Mouse (Mus musculus) WW6 (cell line): ENCODE measurements around the gene Gm5617.
"Not testable (repeated sequence)": the region's sequence is repeated elsewhere in the genome, so short reads cannot be mapped to it uniquely, and the experiment has no call there.

Experiments
- DNase-seq: peaks from one replicate; pipeline ENCODE4 v3.0.0-alpha.2; 2013; ENCODE audit warnings: low read depth, low spot score

Gene Gm5617

GRCm38 (mm10) chr9:48494817-48495547, at the start of gene Gm5617, which contains the start of gene Rbm7:
Gene Gm5617, plus strand, starts transcription at chr9:48495442.
Gene Rbm7, minus strand, starts transcription at chr9:48495299.
- peak; percentile 87 for DNase-seq

- DNase-seq = no peak
Measured at GRCm38 (mm10) chr9:48447783-48448209, 47.4 kb upstream of the Gm5617 start.

GRCm38 (mm10) chr9:48450066-48450465, 45.2 kb upstream of the Gm5617 start:
- no peak for DNase-seq

- no peak for DNase-seq
Measured at GRCm38 (mm10) chr9:48455961-48456360, 39.3 kb upstream of the Gm5617 start.

GRCm38 (mm10) chr9:48458879-48459278, 36.4 kb upstream of the Gm5617 start:
- no peak for DNase-seq

- no peak for DNase-seq
Measured at GRCm38 (mm10) chr9:48459391-48459790, 35.9 kb upstream of the Gm5617 start.

- no peak for DNase-seq
Measured at GRCm38 (mm10) chr9:48460720-48461119, 34.5 kb upstream of the Gm5617 start.

- DNase-seq = no peak
Measured at GRCm38 (mm10) chr9:48461545-48461944, 33.7 kb upstream of the Gm5617 start.

GRCm38 (mm10) chr9:48465671-48466070, 29.6 kb upstream of the Gm5617 start:
- DNase-seq = no peak

GRCm38 (mm10) chr9:48466804-48467203, 28.4 kb upstream of the Gm5617 start:
- no peak for DNase-seq

GRCm38 (mm10) chr9:48467471-48467870, 27.8 kb upstream of the Gm5617 start:
- not testable (repeated sequence) for DNase-seq

GRCm38 (mm10) chr9:48472441-48473025, 22.7 kb upstream of the Gm5617 start:
- no peak for DNase-seq

GRCm38 (mm10) chr9:48473131-48473530, 22.1 kb upstream of the Gm5617 start:
- DNase-seq = no peak

- DNase-seq = no peak
Measured at GRCm38 (mm10) chr9:48474367-48474766, 20.9 kb upstream of the Gm5617 start.

- no peak for DNase-seq
Measured at GRCm38 (mm10) chr9:48476236-48477165, 18.7 kb upstream of the Gm5617 start.

GRCm38 (mm10) chr9:48478808-48479207, 16.4 kb upstream of the Gm5617 start:
- DNase-seq = no peak

GRCm38 (mm10) chr9:48479838-48480410, 15.3 kb upstream of the Gm5617 start:
- no peak for DNase-seq

GRCm38 (mm10) chr9:48480411-48481213, 14.6 kb upstream of the Gm5617 start, which contains the start of gene Rexo2:
Gene Rexo2, minus strand, starts transcription at chr9:48480623.
- peak; percentile 83 for DNase-seq

- DNase-seq = no peak
Measured at GRCm38 (mm10) chr9:48481214-48482134, 13.8 kb upstream of the Gm5617 start.

GRCm38 (mm10) chr9:48495548-48495932, 298 bp downstream of the Gm5617 start:
- no peak for DNase-seq
